Mouse (Mus musculus) liver, embryonic 16.5 days (tissue): ENCODE data around the gene Sema6d. TPM values are rescaled to one million over a fixed set of nuclear protein-coding genes. Genes with fewer than 3 reads are reported as not detected.

Experiments used
- ATAC-seq: fragments of 200-750 bp; cut with Nextera tagmentation; 2 replicates; pipeline ENCODE4 v1.8.0; 2017; ENCODE audit warnings: low read depth, mild to moderate bottlenecking, moderate number of reproducible peaks, moderate library complexity
- H3K27ac ChIP-seq: fragments of 300-500 bp; sonication (generic); 2 replicates; pipeline ENCODE4 v1.5.1; 2014; ENCODE audit warnings: mild to moderate bottlenecking, low read length
- H3K27me3 ChIP-seq: fragments of 300-500 bp; sonication (generic); 2 replicates; pipeline ENCODE4 v1.6.1; 2014; ENCODE audit warnings: low read depth, low read length, mixed read lengths; ENCODE audit not compliant: control insufficient read depth, insufficient read depth
- H3K36me3 ChIP-seq: fragments of 300-500 bp; sonication (generic); 2 replicates; pipeline ENCODE4 v1.6.1; 2014; ENCODE audit warnings: mild to moderate bottlenecking; ENCODE audit not compliant: control insufficient read depth, insufficient read depth
- H3K4me1 ChIP-seq: fragments of 300-500 bp; sonication (generic); 2 replicates; pipeline ENCODE4 v1.6.1; 2014; ENCODE audit warnings: low read depth, low read length, mixed read lengths; ENCODE audit not compliant: control insufficient read depth
- H3K4me2 ChIP-seq: fragments of 300-500 bp; sonication (generic); 2 replicates; pipeline ENCODE4 v1.6.1; 2014; ENCODE audit warnings: low read depth, low read length, mixed read lengths
- H3K4me3 ChIP-seq: fragments of 300-500 bp; sonication (generic); 2 replicates; pipeline ENCODE4 v1.5.1; 2014; ENCODE audit warnings: low read depth, mild to moderate bottlenecking, low read length
- H3K9ac ChIP-seq: fragments of 300-500 bp; sonication (generic); 2 replicates; pipeline ENCODE4 v1.6.1; 2014; ENCODE audit warnings: low read depth, low read length
- H3K9me3 ChIP-seq: fragments of 300-500 bp; sonication (generic); replicated peaks from 2 replicates; pipeline ENCODE4 v1.6.1; 2016; ENCODE audit warnings: low read length; ENCODE audit not compliant: control insufficient read depth
- WGBS: fragments of 180-500 bp; shearing (Covaris S2); extraction: QIAGEN DNeasy Blood & Tissue Kit; methylation state at CpG from one replicate; pipeline ENCODE4 v1.1.7; 2014; ENCODE audit not compliant: insufficient replicate concordance; 5-methylcytosine and 5-hydroxymethylcytosine counted together
- polyA plus RNA-seq: library from polyadenylated mRNA; unstranded; fragments of >200 nt; fragmentation: Nextera tagmentation; extraction: Ambion mirVana; gene quantifications from 2 replicates; pipeline ENCODE4 v1.2.1, GENCODE M21; 2015

The Sema6d gene
- polyA plus RNA-seq, 1 experiment from 2014 or later: 4.8 TPM

DNA sequence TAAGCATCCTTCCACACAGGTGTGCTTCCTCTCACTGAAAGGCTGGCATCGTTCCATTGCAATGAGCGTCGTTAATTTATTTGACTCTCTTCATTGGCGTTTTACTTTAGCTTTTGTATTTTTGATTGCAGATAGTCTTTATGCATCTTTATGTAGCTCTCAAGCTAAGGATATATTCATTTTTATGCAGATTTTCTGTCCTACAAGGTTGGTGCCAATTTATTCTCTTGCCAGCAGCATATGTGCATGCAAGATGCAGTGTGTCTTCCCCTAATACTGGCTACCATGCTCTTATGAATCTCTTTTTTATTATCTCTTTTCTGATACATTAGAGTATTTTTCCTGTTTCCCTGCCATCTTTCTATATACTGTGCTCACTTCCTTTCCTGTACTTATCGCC, 111.7 kb downstream of the Sema6d start:
- Histone ChIP-seq H3K9ac (no peak overlapping the region), H3K4me2 (no peak overlapping the region), H3K27me3 (no peaks in the 10 kb centered on the region), H3K4me3 (no peak overlapping the region), H3K27ac (no peak overlapping the region), H3K4me1 (no peaks in the 10 kb centered on the region), H3K9me3 (no peaks in the 10 kb centered on the region), H3K36me3 (no peaks in the 10 kb centered on the region)
- 61% methylated on average over 5 of the region's 5 CpGs for WGBS
- ATAC-seq: no peak

DNA sequence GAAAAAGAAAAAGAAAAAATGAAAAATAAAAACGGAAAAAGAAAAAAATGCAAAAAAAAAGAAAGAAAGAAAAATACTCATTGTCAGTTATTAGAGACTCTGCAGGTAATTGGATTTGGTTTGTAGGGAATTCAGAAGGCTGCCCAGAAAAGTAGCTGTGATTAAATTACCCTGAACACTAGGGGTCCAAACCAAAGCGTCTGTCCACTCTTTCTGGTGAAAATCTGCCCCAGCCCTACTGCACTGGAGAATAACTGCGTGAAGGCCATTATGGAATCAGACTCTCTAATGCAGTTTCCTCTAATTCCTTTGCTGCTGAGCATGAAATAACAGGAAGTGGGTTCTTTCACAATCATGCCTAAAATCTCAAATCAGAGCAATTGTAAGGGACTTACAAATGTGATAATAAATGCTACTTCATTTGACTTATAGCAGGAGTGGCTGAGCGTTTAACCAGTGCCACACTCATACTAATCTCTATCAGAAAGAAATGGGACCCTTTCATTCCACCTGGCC, 112.8 kb downstream of the Sema6d start:
- no peaks in the 10 kb centered on the region for H3K4me1 ChIP-seq
- H3K9me3 ChIP-seq: no peaks in the 10 kb centered on the region
- H3K27ac ChIP-seq: no peak overlapping the region
- H3K36me3 ChIP-seq: no peaks in the 10 kb centered on the region
- H3K4me2 ChIP-seq: no peak overlapping the region
- H3K27me3 ChIP-seq: no peaks in the 10 kb centered on the region
- no peak overlapping the region for H3K4me3 ChIP-seq
- 19% methylated on average over 4 of the region's 4 CpGs for WGBS
- H3K9ac ChIP-seq: no peak overlapping the region
- no peak for ATAC-seq

- WGBS: 40% methylated on average over 5 of the region's 5 CpGs
- Histone ChIP-seq H3K4me1 (no peaks in the 10 kb centered on the region), H3K4me2 (no peak overlapping the region), H3K36me3 (no peaks in the 10 kb centered on the region), H3K9me3 (no peaks in the 10 kb centered on the region), H3K27ac (no peak overlapping the region), H3K4me3 (no peak overlapping the region), H3K9ac (no peak overlapping the region), H3K27me3 (no peaks in the 10 kb centered on the region)
- no peak for ATAC-seq
These were observed 116.0 kb downstream of the Sema6d start for GRCm38 (mm10) chr2:124205811-124206210.

- no peak overlapping the region for H3K9ac ChIP-seq
- H3K36me3 ChIP-seq: no peaks in the 10 kb centered on the region
- no peaks in the 10 kb centered on the region for H3K27me3 ChIP-seq
- ATAC-seq: no peak
- 9% methylated on average over 2 of the region's 2 CpGs for WGBS
- no peaks in the 10 kb centered on the region for H3K9me3 ChIP-seq
- no peak overlapping the region for H3K4me2 ChIP-seq
- no peak overlapping the region for H3K27ac ChIP-seq
- no peaks in the 10 kb centered on the region for H3K4me1 ChIP-seq
- no peak overlapping the region for H3K4me3 ChIP-seq
These were observed 118.5 kb downstream of the Sema6d start for GRCm38 (mm10) chr2:124208251-124208650.

- no peak for ATAC-seq
- no peaks in the 10 kb centered on the region for H3K36me3 ChIP-seq
- H3K27me3 ChIP-seq: no peaks in the 10 kb centered on the region
- H3K4me3 ChIP-seq: no peak overlapping the region
- H3K27ac ChIP-seq: no peak overlapping the region
- 58% methylated on average over 7 of the region's 7 CpGs for WGBS
- no peaks in the 10 kb centered on the region; the same call in 1 of the 2 replicates for H3K9me3 ChIP-seq
- no peak overlapping the region for H3K9ac ChIP-seq
- H3K4me2 ChIP-seq: no peak overlapping the region
- H3K4me1 ChIP-seq: no peaks in the 10 kb centered on the region
These were observed 133.8 kb downstream of the Sema6d start for GRCm38 (mm10) chr2:124223559-124223958.

GRCm38 (mm10) chr2:124224328-124224727, 134.6 kb downstream of the Sema6d start:
- H3K9me3 ChIP-seq: no peaks in the 10 kb centered on the region; the same call in 1 of the 2 replicates
- H3K9ac ChIP-seq: no peak overlapping the region
- H3K27me3 ChIP-seq: no peaks in the 10 kb centered on the region
- no peak overlapping the region for H3K27ac ChIP-seq
- WGBS: 51% methylated on average over 2 of the region's 2 CpGs
- no peak for ATAC-seq
- no peak overlapping the region for H3K4me2 ChIP-seq
- H3K4me3 ChIP-seq: no peak overlapping the region
- no peaks in the 10 kb centered on the region for H3K36me3 ChIP-seq
- no peaks in the 10 kb centered on the region for H3K4me1 ChIP-seq

- Histone ChIP-seq H3K4me2 (no peak overlapping the region), H3K9ac (no peak overlapping the region), H3K27me3 (no peaks in the 10 kb centered on the region), H3K27ac (no peak overlapping the region), H3K36me3 (no peaks in the 10 kb centered on the region), H3K4me3 (no peak overlapping the region), H3K9me3 (no peaks in the 10 kb centered on the region), H3K4me1 (no peaks in the 10 kb centered on the region)
- no peak for ATAC-seq
- WGBS: 66% methylated on average over 9 of the region's 9 CpGs
These were observed 145.0 kb downstream of the Sema6d start for GRCm38 (mm10) chr2:124234636-124235221.

DNA sequence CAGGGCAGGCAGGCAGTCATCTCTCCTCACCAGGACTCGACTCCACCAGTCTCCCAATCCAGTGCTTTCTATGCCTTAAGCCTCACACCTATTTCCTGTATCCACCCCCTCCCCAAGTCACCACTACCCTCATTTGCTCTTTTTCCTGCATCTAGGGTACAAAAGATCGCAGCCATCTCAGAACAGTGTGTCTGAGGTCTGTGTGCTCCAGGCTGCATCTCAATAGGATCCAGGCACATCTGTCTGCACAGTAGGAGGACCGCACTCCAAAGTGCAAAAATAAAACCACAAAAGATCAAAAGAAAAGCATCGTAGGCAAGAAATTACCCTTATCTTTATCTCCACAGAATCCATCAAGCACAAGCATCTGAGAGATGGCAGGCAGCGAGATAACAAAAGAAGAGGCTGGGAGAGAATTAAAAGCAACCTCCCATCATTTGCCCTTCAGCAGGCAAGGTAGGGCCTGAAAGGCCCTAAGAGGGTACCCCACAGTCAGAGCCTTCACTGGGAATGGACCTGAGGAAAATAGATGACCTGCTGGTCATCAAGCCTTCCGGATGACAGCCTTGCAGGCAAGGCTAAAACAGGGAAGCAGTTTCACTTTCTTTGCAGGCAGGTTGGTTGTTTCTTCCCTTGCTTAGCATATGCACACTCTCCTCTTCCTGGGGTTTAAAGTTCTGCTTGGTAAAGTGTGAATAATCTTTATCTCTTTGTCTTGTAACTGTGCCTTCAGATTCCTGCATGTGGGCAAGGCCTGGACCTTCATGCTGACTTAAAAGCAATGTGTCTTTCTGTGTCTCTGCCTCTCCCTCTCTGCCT, 145.7 kb downstream of the Sema6d start:
- H3K9me3 ChIP-seq: no peaks in the 10 kb centered on the region

GRCm38 (mm10) chr2:124236831-124237230, 147.1 kb downstream of the Sema6d start:
- Histone ChIP-seq H3K9me3 (no peaks in the 10 kb centered on the region), H3K36me3 (no peaks in the 10 kb centered on the region), H3K27ac (no peak overlapping the region), H3K27me3 (no peaks in the 10 kb centered on the region), H3K4me1 (no peaks in the 10 kb centered on the region), H3K4me3 (no peak overlapping the region), H3K4me2 (no peak overlapping the region), H3K9ac (no peak overlapping the region)
- 64% methylated on average over 1 of the region's 1 CpGs for WGBS
- no peak for ATAC-seq

More for the DNA sequence above, 145.7 kb downstream of the Sema6d start:
- no peak overlapping the region for H3K4me2 ChIP-seq
- no peak overlapping the region for H3K9ac ChIP-seq
- H3K27me3 ChIP-seq: no peaks in the 10 kb centered on the region
- H3K36me3 ChIP-seq: no peaks in the 10 kb centered on the region
- ATAC-seq: no peak
- H3K27ac ChIP-seq: no peak overlapping the region
- H3K4me1 ChIP-seq: no peaks in the 10 kb centered on the region
- H3K4me3 ChIP-seq: no peak overlapping the region
- 42% methylated on average over 6 of the region's 6 CpGs for WGBS
